Mouse (Mus musculus) bone marrow macrophage, adult 2 months (primary cell): Measurements from ENCODE around the gene Mapkapk5. TPM values are rescaled to one million over a fixed set of nuclear protein-coding genes. Genes with fewer than 3 reads are reported as not detected.

Source experiments
- H3K27ac ChIP-seq: 2 replicates; pipeline ENCODE4 v1.5.1; 2012; ENCODE audit warnings: low read depth, low read length; ENCODE audit not compliant: insufficient read depth
- H3K4me1 ChIP-seq: 2 replicates; pipeline ENCODE4 v1.6.1; 2012; ENCODE audit warnings: low read length; ENCODE audit not compliant: control insufficient read depth, insufficient read depth
- H3K4me3 ChIP-seq: 2 replicates; pipeline ENCODE4 v1.5.1; 2012; ENCODE audit warnings: mild to moderate bottlenecking, low read length, moderate library complexity; ENCODE audit not compliant: insufficient read depth
- CTCF ChIP-seq: IDR thresholded peaks from 2 replicates; pipeline ENCODE4 v1.5.1; 2012; ENCODE audit warnings: low read depth, mild to moderate bottlenecking, low read length, moderate library complexity
- POLR2A ChIP-seq: IDR thresholded peaks from 2 replicates; pipeline ENCODE4 v1.6.1; 2012; ENCODE audit warnings: mild to moderate bottlenecking, low read depth, low read length, borderline replicate concordance
- polyA plus RNA-seq: library from polyadenylated mRNA; stranded (reverse); fragments of >200 nt; gene quantifications from 2 replicates; pipeline ENCODE4 v1.2.4, GENCODE M21; 2012; ENCODE audit not compliant: missing spikeins, insufficient read depth, insufficient read length

Mapkapk5 gene
- polyA plus RNA-seq, 1 experiment, result 75.7 TPM

DNA sequence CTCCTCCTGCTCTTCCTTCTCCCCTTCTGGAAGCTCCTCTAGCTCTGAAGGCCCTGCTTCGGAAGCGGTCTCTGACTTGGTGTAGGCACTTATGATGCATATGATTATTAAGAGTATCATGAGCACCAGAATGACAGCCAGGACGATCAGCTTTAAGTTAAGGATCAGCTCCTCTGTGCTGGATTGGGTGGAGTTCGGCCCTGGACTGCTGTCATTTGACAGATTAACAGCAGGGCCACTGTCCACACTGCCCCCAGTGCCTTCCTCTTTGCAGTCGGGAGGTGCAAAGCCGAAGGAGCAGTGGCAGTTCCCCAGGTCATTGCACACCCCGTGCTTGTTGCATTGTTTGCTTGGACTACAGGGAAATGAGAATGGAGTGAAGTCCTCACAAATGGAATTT lies 45.0 kb downstream of the Mapkapk5 start:
- Histone ChIP-seq H3K4me1 (peaks cover 13% of the 10 kb centered on the region), H3K27ac (peak overlapping the region; percentile 5; the same call in 1 of the 2 replicates), H3K4me3 (0 out of 2 replicates have a peak overlapping the region, but pooled peaks have one; percentile 41)
- TF ChIP-seq POLR2A (no peak), CTCF (no peak)

DNA sequence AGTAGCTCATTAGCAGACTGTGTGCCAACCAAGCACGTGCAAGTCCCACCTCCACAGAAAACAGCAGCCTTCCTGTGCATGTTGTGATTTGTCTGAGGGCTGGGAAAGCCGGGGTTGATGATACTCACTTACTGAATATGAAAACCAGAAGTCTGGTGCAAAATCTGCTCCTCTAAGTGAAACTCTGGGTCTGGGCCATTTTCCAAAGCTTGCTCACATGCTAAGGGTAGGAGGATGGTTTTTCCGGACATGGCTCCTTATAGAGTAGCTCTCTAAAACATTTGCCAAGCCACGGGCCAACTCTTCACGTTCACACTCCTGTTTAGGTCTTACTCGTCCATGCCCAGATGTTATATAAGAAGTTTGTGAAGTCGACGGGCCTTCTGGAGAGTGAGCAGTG lies 52.4 kb downstream of the Mapkapk5 start:
- TF ChIP-seq CTCF, result no peak
- no peak overlapping the region for H3K4me3 ChIP-seq
- no peaks in the 10 kb centered on the region for H3K4me1 ChIP-seq
- no peak overlapping the region for H3K27ac ChIP-seq

DNA sequence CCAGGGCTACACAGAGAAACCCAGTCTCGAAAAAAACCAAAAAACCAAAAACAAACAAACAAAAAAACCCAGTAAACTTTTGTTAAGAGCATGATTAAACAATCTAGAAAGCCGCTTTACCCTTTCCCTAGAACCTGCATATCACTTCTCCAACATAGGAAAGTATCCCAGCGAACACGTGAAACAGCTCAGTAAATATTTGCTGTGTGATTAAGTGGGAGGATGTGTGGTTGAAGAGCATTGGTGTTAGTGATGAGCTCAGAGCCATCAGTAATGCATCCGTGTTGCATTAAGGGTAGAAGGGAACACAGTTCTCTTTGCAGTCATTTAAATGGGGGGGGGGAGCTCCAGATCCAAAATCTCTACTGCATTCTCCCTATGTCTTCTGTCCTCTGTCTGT lies 60.9 kb downstream of the Mapkapk5 start:
- no peak overlapping the region for H3K4me3 ChIP-seq
- TF ChIP-seq CTCF (no peak), POLR2A (no peak)
- no peaks in the 10 kb centered on the region for H3K4me1 ChIP-seq
- H3K27ac ChIP-seq, result no peak overlapping the region

DNA sequence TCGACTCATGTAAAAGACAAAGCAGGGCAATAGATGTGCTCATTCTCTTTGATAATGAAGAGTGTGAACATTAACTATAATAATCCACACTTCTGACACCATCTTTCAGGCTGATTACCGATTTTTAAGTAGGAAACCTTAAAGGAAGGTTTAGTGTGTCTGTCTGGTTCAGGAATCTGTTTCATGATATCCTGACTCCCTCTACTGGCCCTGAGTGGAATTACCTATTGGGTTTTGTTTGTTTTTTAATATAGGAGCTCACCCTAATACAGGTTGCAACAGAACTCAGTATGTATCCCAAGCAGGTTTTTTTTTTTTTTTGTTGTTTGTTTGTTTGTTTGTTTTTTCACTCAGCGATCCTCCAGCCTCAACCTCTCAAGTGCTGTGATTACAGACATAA lies 68.0 kb downstream of the Mapkapk5 start:
- H3K27ac ChIP-seq, result no peak overlapping the region
- TF ChIP-seq CTCF (no peak), POLR2A (no peak)
- H3K4me3 ChIP-seq, result no peak overlapping the region

DNA sequence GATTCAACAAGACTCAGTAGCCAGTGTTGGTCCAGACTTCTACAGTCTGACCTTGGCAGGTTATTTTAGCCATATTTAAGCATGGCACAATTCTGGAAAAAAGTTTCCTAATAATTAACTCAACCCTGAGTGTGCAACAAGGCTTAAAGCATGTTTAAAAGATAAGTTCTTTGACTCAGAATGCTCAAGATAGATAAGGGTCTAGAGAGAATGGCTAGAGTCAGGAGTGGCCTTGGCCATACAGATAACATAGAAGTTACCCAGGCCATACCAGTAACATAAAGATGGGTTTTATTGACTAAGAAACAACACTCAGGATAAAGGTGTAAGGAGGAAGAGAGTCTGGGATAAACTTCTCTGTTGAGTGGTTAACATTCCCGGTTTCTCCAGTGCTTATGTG lies 69.7 kb downstream of the Mapkapk5 start:
- no peak overlapping the region for H3K27ac ChIP-seq
- TF ChIP-seq POLR2A (no peak), CTCF (no peak)
- H3K4me3 ChIP-seq, result no peak overlapping the region
- H3K4me1 ChIP-seq, result peaks cover 10% of the 10 kb centered on the region

More for the DNA sequence above, 68.0 kb downstream of the Mapkapk5 start:
- no peaks in the 10 kb centered on the region for H3K4me1 ChIP-seq

Other genes with a start within 250 kb of the Mapkapk5 start
- 233 and 235 TPM in 2 replicates for gene Trafd1, start 160.3 kb downstream of the Mapkapk5 start, polyA plus RNA-seq
- gene Naa25, start 148.0 kb downstream of the Mapkapk5 start, polyA plus RNA-seq, result 9.9 and 14.0 TPM in 2 replicates
- gene Tmem116, start 94.0 kb downstream of the Mapkapk5 start, polyA plus RNA-seq, result 2.3 and 2.8 TPM in 2 replicates
- gene Erp29, start 93.4 kb downstream of the Mapkapk5 start, polyA plus RNA-seq, result 365 and 401 TPM in 2 replicates
- not detected in 2 replicates for gene Adam1b, start 42.5 kb downstream of the Mapkapk5 start, polyA plus RNA-seq
- 3.0 and 4.3 TPM in 2 replicates for gene Adam1a, start 423 bp downstream of the Mapkapk5 start, polyA plus RNA-seq
- gene Gm42878, start 423 bp downstream of the Mapkapk5 start, polyA plus RNA-seq, result not detected in 2 replicates
- gene Aldh2, start 47.9 kb upstream of the Mapkapk5 start, polyA plus RNA-seq, result 844 and 895 TPM in 2 replicates
- 8.6 and 9.0 TPM in 2 replicates for gene Acad12, start 73.0 kb upstream of the Mapkapk5 start, polyA plus RNA-seq
- gene Acad10, start 114.6 kb upstream of the Mapkapk5 start, polyA plus RNA-seq, result 3.3 and 5.5 TPM in 2 replicates
- 37.7 and 41.2 TPM in 2 replicates for gene Brap, start 114.7 kb upstream of the Mapkapk5 start, polyA plus RNA-seq
- gene Atxn2, start 165.4 kb upstream of the Mapkapk5 start, polyA plus RNA-seq, result 62.9 and 70.6 TPM in 2 replicates